Mouse (Mus musculus): ENCODE results near the gene Chchd3. TPM values are rescaled to one million over a fixed set of nuclear protein-coding genes. Genes with fewer than 3 reads are reported as not detected.

Gene Chchd3
- polyA plus RNA-seq (2017; shearing (Covaris generic)) = 95.1 TPM

GRCm38 (mm10) chr6:33059735-33060576, at the start of gene Chchd3:
Chchd3 (minus strand) TSS chr6:33060260.

Other genes with a start within 250 kb of the Chchd3 start
- 89.7 TPM for gene Exoc4, start 188.8 kb upstream of the Chchd3 start, polyA plus RNA-seq (2017; shearing (Covaris generic))